Mouse (Mus musculus): ENCODE measurements around the gene Mapkapk5. TPM values are rescaled to one million over a fixed set of nuclear protein-coding genes. Genes with fewer than 3 reads are reported as not detected.

Mapkapk5 gene
- polyA plus RNA-seq, 1 experiment from 2014 or later = 59.7 TPM

Other genes starting within 250 kb of the Mapkapk5 start
- 119 and 130 TPM in 2 replicates for gene Trafd1, start 160.3 kb downstream of the Mapkapk5 start, polyA plus RNA-seq (2015; fragmentation: Nextera tagmentation; extraction: Ambion mirVana)
- 46.7 and 53.9 TPM in 2 replicates for gene Naa25, start 148.0 kb downstream of the Mapkapk5 start, polyA plus RNA-seq (2015; fragmentation: Nextera tagmentation; extraction: Ambion mirVana)
- gene Tmem116, start 94.0 kb downstream of the Mapkapk5 start, polyA plus RNA-seq (2015; fragmentation: Nextera tagmentation; extraction: Ambion mirVana) = 1.8 and 2.1 TPM in 2 replicates
- 171 and 174 TPM in 2 replicates for gene Erp29, start 93.4 kb downstream of the Mapkapk5 start, polyA plus RNA-seq (2015; fragmentation: Nextera tagmentation; extraction: Ambion mirVana)
- gene Adam1b, start 42.5 kb downstream of the Mapkapk5 start, polyA plus RNA-seq (2015; fragmentation: Nextera tagmentation; extraction: Ambion mirVana) = not detected in 2 replicates
- 2.4 and 4.1 TPM in 2 replicates for gene Adam1a, start 423 bp downstream of the Mapkapk5 start, polyA plus RNA-seq (2015; fragmentation: Nextera tagmentation; extraction: Ambion mirVana)
- gene Gm42878, start 423 bp downstream of the Mapkapk5 start, polyA plus RNA-seq (2015; fragmentation: Nextera tagmentation; extraction: Ambion mirVana) = not detected in 2 replicates
- gene Aldh2, start 47.9 kb upstream of the Mapkapk5 start, polyA plus RNA-seq (2015; fragmentation: Nextera tagmentation; extraction: Ambion mirVana) = 126 and 133 TPM in 2 replicates
- 1.6 and 2.0 TPM in 2 replicates for gene Acad12, start 73.0 kb upstream of the Mapkapk5 start, polyA plus RNA-seq (2015; fragmentation: Nextera tagmentation; extraction: Ambion mirVana)
- 1.3 and 1.6 TPM in 2 replicates for gene Acad10, start 114.6 kb upstream of the Mapkapk5 start, polyA plus RNA-seq (2015; fragmentation: Nextera tagmentation; extraction: Ambion mirVana)
- 46.1 and 47.3 TPM in 2 replicates for gene Brap, start 114.7 kb upstream of the Mapkapk5 start, polyA plus RNA-seq (2015; fragmentation: Nextera tagmentation; extraction: Ambion mirVana)
- 83.7 and 89.1 TPM in 2 replicates for gene Atxn2, start 165.4 kb upstream of the Mapkapk5 start, polyA plus RNA-seq (2015; fragmentation: Nextera tagmentation; extraction: Ambion mirVana)